Mouse (Mus musculus): ENCODE data around the gene Dnase1l3. TPM values are rescaled to one million over a fixed set of nuclear protein-coding genes. Genes with fewer than 3 reads are reported as not detected.
A peak's percentile ranks its signal among the peaks of the same experiment; 100 is the strongest.
"Not testable (repeated sequence)": the region's sequence is repeated elsewhere in the genome, so short reads cannot be mapped to it uniquely, and the experiment has no call there.

The Dnase1l3 gene
- polyA plus RNA-seq, 1 experiment from 2014 or later, result 7.0 TPM

GRCm38 (mm10) chr14:8007923-8008322 is 13.6 kb upstream of the Dnase1l3 start:
- WGBS, result 48% methylated on average over 10 of the region's 10 CpGs
- Histone ChIP-seq H3K4me1 (peaks cover 32% of the 10 kb centered on the region), H3K4me3 (no peak overlapping the region), H3K27ac (no peak overlapping the region), H3K36me3 (no peaks in the 10 kb centered on the region), H3K4me2 (no peak overlapping the region), H3K9ac (no peak overlapping the region), H3K27me3 (0 out of 2 replicates have a peak, but pooled peaks cover 11% of the 10 kb centered on the region), H3K9me3 (no peaks in the 10 kb centered on the region)
- 0 out of 2 replicates have a peak, but pooled peaks have one; percentile 13 for ATAC-seq (ENCODE audit: insufficient number of reproducible peaks, low FRiP score, low TSS enrichment, low read depth)

- Histone ChIP-seq H3K36me3 (no peaks in the 10 kb centered on the region), H3K4me2 (no peak overlapping the region), H3K9ac (no peak overlapping the region), H3K9me3 (no peaks in the 10 kb centered on the region), H3K4me3 (no peak overlapping the region), H3K27me3 (0 out of 2 replicates have a peak, but pooled peaks cover 11% of the 10 kb centered on the region), H3K4me1 (peaks cover 32% of the 10 kb centered on the region), H3K27ac (no peak overlapping the region)
- 23% methylated on average over 2 of the region's 2 CpGs for WGBS
- ATAC-seq (ENCODE audit: insufficient number of reproducible peaks, low FRiP score, low TSS enrichment, low read depth), result no peak
Measured at GRCm38 (mm10) chr14:8007486-8007885, 13.1 kb upstream of the Dnase1l3 start.

GRCm38 (mm10) chr14:8007084-8007483 is 12.7 kb upstream of the Dnase1l3 start:
- peaks cover 34% of the 10 kb centered on the region for H3K4me1 ChIP-seq
- no peaks in the 10 kb centered on the region for H3K36me3 ChIP-seq
- no peak for ATAC-seq (ENCODE audit: insufficient number of reproducible peaks, low FRiP score, low TSS enrichment, low read depth)
- H3K27me3 ChIP-seq, result peaks cover 14% of the 10 kb centered on the region
- no peak overlapping the region for H3K4me2 ChIP-seq
- H3K9ac ChIP-seq, result no peak overlapping the region
- no peaks in the 10 kb centered on the region for H3K9me3 ChIP-seq
- no peak overlapping the region for H3K27ac ChIP-seq
- H3K4me3 ChIP-seq, result no peak overlapping the region

GRCm38 (mm10) chr14:8006061-8006460 is 11.7 kb upstream of the Dnase1l3 start:
- not testable (repeated sequence) for H3K4me2 ChIP-seq; H3K4me3 ChIP-seq; ATAC-seq (ENCODE audit: insufficient number of reproducible peaks, low FRiP score, low TSS enrichment, low read depth); H3K9me3 ChIP-seq; H3K9ac ChIP-seq; H3K36me3 ChIP-seq; H3K27ac ChIP-seq
- Histone ChIP-seq H3K27me3 (peaks cover 23% of the 10 kb centered on the region), H3K4me1 (peaks cover 35% of the 10 kb centered on the region)
- 65% methylated on average over 3 of the region's 3 CpGs for WGBS

- Histone ChIP-seq H3K36me3 (no peaks in the 10 kb centered on the region), H3K9me3 (no peaks in the 10 kb centered on the region), H3K27ac (no peak overlapping the region), H3K9ac (no peak overlapping the region), H3K27me3 (peaks cover 40% of the 10 kb centered on the region), H3K4me2 (peak overlapping the region; percentile 85), H3K4me1 (peaks cover 37% of the 10 kb centered on the region), H3K4me3 (peak overlapping the region; percentile 66)
- 34% methylated on average over 18 of the region's 18 CpGs for WGBS
- ATAC-seq (ENCODE audit: insufficient number of reproducible peaks, low FRiP score, low TSS enrichment, low read depth), result no peak
Measured at GRCm38 (mm10) chr14:8003727-8004670, 9.6 kb upstream of the Dnase1l3 start.

- peak overlapping the region; percentile 68 for H3K27ac ChIP-seq
- peak overlapping the region; percentile 85 for H3K4me2 ChIP-seq
- peak overlapping the region; percentile 46 for H3K9ac ChIP-seq
- H3K27me3 ChIP-seq, result peaks cover 41% of the 10 kb centered on the region
- H3K9me3 ChIP-seq, result no peaks in the 10 kb centered on the region
- H3K4me3 ChIP-seq, result peak overlapping the region; percentile 66
- WGBS, result under 1% methylated on average over 23 of the region's 23 CpGs
- H3K36me3 ChIP-seq, result no peaks in the 10 kb centered on the region
- no peak for ATAC-seq (ENCODE audit: insufficient number of reproducible peaks, low FRiP score, low TSS enrichment, low read depth)
- peaks cover 30% of the 10 kb centered on the region for H3K4me1 ChIP-seq
Measured at GRCm38 (mm10) chr14:8003093-8003670, 8.8 kb upstream of the Dnase1l3 start.

GRCm38 (mm10) chr14:8002432-8003092 is 8.2 kb upstream of the Dnase1l3 start, which contains the start of gene Abhd6:
Abhd6 (plus strand) TSS chr14:8002902.
- peaks cover 43% of the 10 kb centered on the region for H3K27me3 ChIP-seq
- no peaks in the 10 kb centered on the region for H3K36me3 ChIP-seq
- peak within 1 kb of the TSS; percentile 46 for H3K9ac ChIP-seq
- peak; percentile 68 for ATAC-seq (ENCODE audit: insufficient number of reproducible peaks, low FRiP score, low TSS enrichment, low read depth)
- H3K27ac ChIP-seq, result peak within 1 kb of the TSS; percentile 68
- no peaks in the 10 kb centered on the region for H3K9me3 ChIP-seq
- H3K4me1 ChIP-seq, result peaks cover 24% of the 10 kb centered on the region
- peak within 1 kb of the TSS; percentile 66 for H3K4me3 ChIP-seq
- peak within 1 kb of the TSS; percentile 85 for H3K4me2 ChIP-seq
- under 1% methylated on average over 38 of the region's 38 CpGs for WGBS

- Histone ChIP-seq H3K36me3 (no peaks in the 10 kb centered on the region), H3K9ac (no peak overlapping the region), H3K4me3 (no peak overlapping the region), H3K4me2 (no peak overlapping the region), H3K4me1 (peaks cover 22% of the 10 kb centered on the region), H3K27ac (no peak overlapping the region), H3K27me3 (peaks cover 43% of the 10 kb centered on the region), H3K9me3 (no peaks in the 10 kb centered on the region)
- ATAC-seq (ENCODE audit: insufficient number of reproducible peaks, low FRiP score, low TSS enrichment, low read depth), result no peak
- WGBS, result 33% methylated on average over 17 of the region's 17 CpGs
Measured at GRCm38 (mm10) chr14:8000831-8001685, 6.7 kb upstream of the Dnase1l3 start.

GRCm38 (mm10) chr14:8000247-8000646 is 5.9 kb upstream of the Dnase1l3 start:
- Histone ChIP-seq H3K4me1 (peaks cover 22% of the 10 kb centered on the region), H3K27ac (no peak overlapping the region), H3K9me3 (no peaks in the 10 kb centered on the region), H3K4me3 (no peak overlapping the region), H3K4me2 (no peak overlapping the region), H3K36me3 (no peaks in the 10 kb centered on the region), H3K9ac (no peak overlapping the region), H3K27me3 (peaks cover 43% of the 10 kb centered on the region)
- ATAC-seq (ENCODE audit: insufficient number of reproducible peaks, low FRiP score, low TSS enrichment, low read depth), result no peak
- WGBS, result 89% methylated on average over 5 of the region's 5 CpGs

- Histone ChIP-seq H3K9ac (no peak overlapping the region), H3K27me3 (peaks cover 43% of the 10 kb centered on the region), H3K36me3 (no peaks in the 10 kb centered on the region), H3K9me3 (no peaks in the 10 kb centered on the region), H3K4me1 (peaks cover 22% of the 10 kb centered on the region), H3K4me3 (no peak overlapping the region), H3K4me2 (no peak overlapping the region), H3K27ac (0 out of 2 replicates have a peak overlapping the region, but pooled peaks have one; percentile 24)
- 69% methylated on average over 5 of the region's 5 CpGs for WGBS
- ATAC-seq (ENCODE audit: insufficient number of reproducible peaks, low FRiP score, low TSS enrichment, low read depth), result 0 out of 2 replicates have a peak, but pooled peaks have one; percentile 23
Measured at GRCm38 (mm10) chr14:7999435-7999834, 5.1 kb upstream of the Dnase1l3 start.

GRCm38 (mm10) chr14:7999030-7999429 is 4.7 kb upstream of the Dnase1l3 start:
- H3K9ac ChIP-seq, result no peak overlapping the region
- peak overlapping the region; percentile 22; the same call in 1 of the 2 replicates for H3K27ac ChIP-seq
- no peaks in the 10 kb centered on the region for H3K36me3 ChIP-seq
- H3K4me1 ChIP-seq, result peaks cover 18% of the 10 kb centered on the region
- peaks cover 40% of the 10 kb centered on the region for H3K27me3 ChIP-seq
- 63% methylated on average over 3 of the region's 3 CpGs for WGBS
- ATAC-seq (ENCODE audit: insufficient number of reproducible peaks, low FRiP score, low TSS enrichment, low read depth), result no peak
- no peaks in the 10 kb centered on the region for H3K9me3 ChIP-seq
- no peak overlapping the region for H3K4me3 ChIP-seq
- no peak overlapping the region for H3K4me2 ChIP-seq

All from limb, embryonic 15.5 days (tissue).